Mouse (Mus musculus) kidney, postnatal 10 days (tissue): ENCODE measurements around the gene Jsrp1.

Source experiments
- DNase-seq: peaks from one replicate; pipeline ENCODE4 v3.0.0; 2021; ENCODE audit warnings: mixed read lengths

Gene Jsrp1

DNA sequence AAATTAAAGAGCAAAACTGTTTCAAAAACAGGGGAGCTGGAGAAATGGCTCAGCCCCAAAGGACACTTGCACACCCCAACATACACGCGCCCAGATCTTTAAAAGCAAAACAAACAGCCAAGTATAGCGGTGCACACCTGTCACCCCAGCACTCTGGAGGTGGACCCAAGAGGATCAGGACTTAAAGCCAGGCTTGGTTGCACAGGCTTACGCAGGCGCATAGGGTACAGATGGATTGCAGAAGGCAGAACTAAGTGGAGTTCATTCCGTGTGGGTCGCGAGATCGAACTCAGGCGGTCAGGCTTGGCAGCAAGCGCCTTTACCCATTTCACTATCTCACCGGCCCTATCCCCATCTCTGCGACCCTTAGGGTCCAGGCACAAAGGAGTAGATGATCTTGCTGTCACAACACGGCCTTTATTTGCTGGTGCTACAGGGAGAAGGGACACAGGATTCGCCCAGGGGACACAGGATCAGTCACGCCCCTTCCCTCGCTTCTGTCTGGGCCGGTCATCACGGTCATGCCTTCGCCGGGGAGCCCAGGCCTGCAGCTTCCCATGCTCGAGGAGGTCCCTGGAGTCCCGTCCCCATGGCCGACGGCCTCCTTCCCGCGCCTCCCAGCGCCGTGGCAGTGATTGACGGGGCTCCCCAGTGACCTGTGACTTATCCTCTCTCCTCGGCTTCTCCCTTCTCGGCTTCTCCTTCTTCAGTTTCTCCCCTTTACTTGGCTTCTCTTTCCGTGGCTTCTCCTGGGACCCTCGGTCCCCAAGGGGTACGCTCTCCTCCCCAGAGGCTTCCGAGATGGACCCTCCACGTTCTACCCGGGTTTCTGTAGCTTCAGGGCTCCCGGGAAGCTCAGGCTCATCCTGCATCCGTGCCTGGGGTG, 5.0 kb downstream of the Jsrp1 start:
- DNase-seq, result no peak

DNA sequence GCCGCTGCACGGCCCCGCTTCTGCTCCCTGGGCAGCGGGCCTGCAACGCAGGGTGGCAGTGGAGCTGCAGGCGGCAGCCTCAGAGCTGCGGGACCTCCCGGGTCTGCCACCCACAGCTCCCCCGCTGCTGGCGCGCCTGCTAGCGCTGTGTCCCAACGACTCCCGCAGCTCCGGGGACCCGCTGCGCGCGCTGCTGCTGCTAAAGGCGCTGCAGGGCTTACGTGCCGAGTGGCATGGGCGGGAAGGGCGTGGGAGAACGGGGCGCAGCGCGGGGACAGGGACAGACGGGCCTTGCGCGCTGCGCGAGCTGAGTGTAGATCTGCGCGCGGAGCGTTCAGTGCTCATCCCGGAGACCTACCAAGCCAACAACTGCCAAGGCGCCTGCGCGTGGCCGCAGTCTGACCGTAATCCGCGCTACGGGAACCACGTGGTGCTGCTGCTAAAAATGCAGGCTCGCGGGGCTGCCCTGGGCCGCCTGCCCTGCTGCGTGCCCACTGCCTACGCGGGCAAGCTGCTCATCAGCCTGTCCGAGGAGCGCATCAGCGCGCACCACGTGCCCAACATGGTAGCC, 6.2 kb downstream of the Jsrp1 start:
- DNase-seq, result peak; percentile 82

DNA sequence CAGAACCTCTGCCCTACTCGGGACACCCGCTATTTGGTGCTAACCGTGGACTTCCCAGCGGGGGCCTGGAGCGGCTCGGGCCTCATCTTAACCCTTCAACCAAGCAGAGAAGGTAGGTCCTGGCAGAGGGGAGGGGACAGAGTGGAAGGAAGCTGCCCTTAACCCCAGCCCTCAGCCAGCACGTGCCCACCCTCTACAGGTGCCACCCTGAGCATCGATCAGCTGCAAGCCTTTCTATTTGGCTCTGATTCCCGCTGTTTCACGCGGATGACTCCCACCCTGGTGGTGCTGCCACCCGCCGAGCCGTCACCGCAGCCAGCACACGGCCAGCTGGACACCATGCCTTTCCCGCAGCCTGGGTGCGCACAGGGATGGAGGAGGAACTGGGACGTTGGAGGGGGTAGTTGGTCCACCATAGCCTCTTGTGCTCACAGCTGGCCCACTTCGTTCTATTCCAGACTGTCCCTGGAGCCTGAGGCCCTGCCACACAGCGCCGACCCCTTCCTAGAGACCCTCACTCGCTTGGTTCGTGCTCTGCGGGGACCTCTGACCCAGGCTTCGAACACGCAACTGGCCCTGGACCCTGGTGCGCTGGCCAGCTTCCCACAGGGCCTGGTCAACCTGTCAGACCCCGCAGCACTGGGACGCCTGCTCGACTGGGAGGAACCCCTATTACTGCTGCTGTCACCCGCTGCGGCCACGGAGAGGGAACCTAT, 6.8 kb downstream of the Jsrp1 start:
- DNase-seq, result no peak

DNA sequence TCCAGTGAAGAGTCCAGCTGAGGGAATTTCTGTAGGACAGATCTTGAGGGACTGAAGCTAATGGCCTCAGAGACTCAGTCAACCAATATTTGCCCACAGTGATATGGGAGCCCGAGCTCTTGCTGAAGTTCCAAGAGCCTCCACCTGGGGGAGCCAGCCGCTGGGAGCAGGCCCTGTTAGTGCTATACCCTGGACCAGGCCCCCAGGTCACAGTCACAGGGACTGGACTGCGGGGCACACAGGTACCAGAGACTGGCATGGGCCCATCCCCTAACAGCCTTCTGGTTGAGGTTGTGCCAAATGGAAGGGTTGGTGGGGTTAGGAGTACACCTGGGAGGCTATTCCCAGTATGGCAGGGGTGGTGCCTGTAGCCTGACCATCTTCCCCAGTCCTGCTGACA, 7.4 kb downstream of the Jsrp1 start:
- peak; percentile 88 for DNase-seq

DNA sequence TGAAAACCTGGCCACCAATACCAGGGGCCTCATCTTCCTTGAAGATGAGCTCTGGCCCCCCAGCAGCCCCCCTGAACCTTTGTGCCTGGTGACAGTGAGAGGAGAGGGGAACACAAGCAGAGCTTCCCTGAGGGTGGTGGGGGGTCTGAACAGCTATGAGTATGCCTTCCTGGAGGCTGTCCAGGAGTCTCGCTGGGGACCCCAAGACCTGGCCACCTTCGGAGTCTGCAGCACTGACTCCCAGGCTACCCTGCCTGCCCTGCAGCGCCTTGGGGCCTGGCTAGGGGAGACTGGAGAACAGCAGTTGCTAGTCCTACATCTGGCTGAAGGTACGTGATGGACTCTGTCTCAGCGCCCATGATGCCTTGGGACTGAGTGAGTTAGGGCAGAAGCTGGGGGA, 8.0 kb downstream of the Jsrp1 start:
- DNase-seq, result no peak

GRCm38 (mm10) chr10:80804916-80805315, 8.4 kb downstream of the Jsrp1 start, which contains the start of gene Amh:
Gene Amh, plus strand, starts transcription at chr10:80805243.
- no peak for DNase-seq

DNA sequence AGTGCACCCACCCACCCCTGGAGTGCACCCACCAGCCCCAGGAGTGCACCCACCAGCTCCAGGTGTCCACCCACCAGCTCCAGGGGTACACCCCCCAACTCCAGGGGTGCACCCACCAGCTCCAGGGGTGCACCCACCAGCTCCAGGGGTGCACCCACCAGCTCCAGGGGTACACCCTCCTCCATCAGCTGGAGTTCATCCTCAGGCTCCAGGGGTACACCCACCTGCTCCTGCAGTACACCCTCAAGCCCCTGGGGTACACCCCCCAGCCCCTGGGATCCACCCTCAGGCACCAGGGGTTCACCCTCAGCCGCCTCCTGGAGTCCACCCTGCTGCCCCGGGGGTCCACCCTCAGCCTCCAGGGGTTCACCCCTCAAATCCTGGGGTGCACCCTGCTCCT, 9.0 kb downstream of the Jsrp1 start:
- DNase-seq, result no peak

DNA sequence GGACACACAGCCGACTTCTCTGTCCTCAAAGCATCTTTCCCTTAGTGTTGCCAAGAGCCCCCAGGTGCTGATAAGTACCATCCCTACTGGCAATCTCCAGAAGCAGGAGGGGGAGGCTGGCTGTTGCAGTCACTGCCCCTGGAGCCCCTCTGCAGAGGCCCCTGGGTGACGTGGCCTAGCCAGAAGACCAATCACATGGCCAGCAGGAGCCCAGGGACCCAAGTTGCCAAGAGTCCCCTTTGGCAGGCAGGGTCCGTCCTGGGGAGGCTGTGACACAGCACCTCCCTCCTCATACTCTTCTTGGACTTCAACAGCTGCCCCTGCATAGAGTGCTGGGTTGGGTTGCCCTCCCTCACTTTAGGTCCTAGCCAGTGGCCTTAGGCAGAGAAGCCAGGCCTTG, 10.3 kb downstream of the Jsrp1 start:
- no peak for DNase-seq

DNA sequence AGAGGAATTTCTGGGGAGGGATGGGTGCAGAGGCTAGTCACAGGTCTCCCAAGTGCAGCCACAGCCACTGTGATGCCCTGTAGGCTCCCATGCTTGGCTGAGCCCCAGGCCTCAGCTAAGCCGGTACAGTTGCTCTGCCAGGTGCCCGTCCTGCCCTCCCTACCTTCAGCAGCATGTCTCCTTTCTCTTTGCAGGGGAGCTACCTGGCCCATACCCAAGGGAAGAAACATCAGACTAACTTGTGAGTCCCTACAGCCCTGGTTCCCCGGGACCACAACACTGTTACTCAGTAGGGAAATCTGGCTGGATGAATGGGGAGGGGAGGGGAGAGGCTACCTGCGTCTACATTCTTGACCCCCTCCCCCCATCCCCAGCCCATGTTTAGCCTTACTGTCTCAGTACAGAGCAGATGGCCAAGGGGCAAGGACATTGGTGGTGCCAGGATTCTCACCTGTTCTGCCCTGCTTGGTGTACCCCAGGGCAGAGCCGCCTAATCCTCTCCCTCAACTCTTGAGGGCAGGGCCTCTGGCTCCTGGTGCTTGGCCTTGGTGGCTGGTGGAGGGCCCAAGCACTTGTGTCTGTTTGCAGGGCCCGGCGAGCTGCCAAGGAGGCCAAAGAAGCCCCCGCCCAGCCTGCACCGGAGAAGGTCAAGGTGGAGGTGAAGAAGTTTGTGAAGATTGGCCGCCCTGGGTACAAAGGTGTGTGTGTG, 10.9 kb downstream of the Jsrp1 start:
- no peak for DNase-seq

- DNase-seq, result no peak
Observed at GRCm38 (mm10) chr10:80799070-80799566, 14.2 kb downstream of the Jsrp1 start.

DNA sequence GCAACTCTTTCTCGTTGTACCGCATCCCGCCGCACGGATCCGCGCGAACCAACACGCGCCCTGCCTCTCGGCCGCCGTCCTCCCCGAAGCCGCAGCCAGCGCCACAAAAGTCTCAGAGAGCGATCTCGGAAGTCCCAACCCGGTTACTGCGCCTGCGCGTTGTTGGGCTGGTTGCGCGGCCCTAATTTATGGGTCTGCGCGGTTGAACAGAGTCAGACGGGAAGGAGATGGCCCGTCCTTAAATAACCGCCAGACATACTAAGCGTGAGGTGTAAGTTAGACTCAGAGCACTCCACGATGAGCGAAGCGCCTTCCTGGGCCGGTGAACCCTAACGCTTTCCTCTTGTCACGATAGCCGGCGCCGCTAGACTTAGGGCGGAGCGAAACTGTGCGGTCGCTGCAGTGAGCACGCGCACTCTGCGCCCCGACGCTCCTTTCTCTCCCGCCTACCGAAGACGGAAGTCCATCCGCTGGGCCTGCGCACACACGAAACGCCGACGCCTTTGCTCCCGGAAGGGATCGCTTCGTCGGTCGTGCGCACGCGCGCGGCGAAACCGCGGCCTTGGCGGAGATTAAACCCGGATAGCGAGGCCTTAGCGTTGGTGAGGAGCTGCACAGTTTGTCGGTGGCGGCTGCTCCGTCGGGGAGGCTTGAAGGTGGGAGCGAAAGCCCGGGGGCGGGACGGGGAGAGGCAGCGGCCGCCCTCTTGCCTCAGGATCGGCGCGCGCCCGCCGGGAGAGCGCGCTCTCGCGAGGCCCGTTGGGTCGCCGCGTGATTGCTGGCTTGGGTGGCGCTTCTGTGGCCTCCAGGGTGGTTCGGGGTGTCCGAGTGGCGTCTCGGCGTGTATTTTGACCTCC, 14.9 kb downstream of the Jsrp1 start, which contains the start of the genes Sf3a2 and Plekhj1:
Sf3a2 (plus strand) TSS at position 49 of the 857 bp plus-strand sequence.
Plekhj1 (minus strand) TSS at position 477 of the 857 bp plus-strand sequence.
- peak; percentile 97 for DNase-seq

GRCm38 (mm10) chr10:80797186-80798149, 15.8 kb downstream of the Jsrp1 start:
- DNase-seq, result peak; percentile 87

- no peak for DNase-seq
Observed at GRCm38 (mm10) chr10:80796307-80796848, 16.9 kb downstream of the Jsrp1 start.

GRCm38 (mm10) chr10:80794750-80795149, 18.5 kb downstream of the Jsrp1 start:
- no peak for DNase-seq

DNA sequence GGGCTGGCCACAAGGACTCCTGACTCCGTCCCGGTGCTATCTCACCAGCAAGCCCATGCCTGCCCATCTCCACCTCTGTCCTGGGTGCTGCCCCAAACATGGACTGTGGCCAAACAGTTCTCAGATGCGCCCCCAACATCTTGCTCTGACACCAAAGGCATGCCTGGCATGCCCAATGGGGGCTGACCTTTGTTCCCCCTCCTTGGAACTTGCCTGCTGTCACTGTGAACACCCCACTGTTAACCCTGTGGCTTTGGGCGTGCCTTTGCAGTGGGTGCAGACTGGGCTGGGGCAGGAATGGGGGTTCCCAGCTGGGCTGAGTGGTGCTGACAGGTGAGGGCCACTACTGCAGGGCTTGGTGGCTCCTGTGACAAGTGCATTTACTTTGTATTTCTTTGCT, 19.5 kb downstream of the Jsrp1 start:
- DNase-seq, result no peak

DNA sequence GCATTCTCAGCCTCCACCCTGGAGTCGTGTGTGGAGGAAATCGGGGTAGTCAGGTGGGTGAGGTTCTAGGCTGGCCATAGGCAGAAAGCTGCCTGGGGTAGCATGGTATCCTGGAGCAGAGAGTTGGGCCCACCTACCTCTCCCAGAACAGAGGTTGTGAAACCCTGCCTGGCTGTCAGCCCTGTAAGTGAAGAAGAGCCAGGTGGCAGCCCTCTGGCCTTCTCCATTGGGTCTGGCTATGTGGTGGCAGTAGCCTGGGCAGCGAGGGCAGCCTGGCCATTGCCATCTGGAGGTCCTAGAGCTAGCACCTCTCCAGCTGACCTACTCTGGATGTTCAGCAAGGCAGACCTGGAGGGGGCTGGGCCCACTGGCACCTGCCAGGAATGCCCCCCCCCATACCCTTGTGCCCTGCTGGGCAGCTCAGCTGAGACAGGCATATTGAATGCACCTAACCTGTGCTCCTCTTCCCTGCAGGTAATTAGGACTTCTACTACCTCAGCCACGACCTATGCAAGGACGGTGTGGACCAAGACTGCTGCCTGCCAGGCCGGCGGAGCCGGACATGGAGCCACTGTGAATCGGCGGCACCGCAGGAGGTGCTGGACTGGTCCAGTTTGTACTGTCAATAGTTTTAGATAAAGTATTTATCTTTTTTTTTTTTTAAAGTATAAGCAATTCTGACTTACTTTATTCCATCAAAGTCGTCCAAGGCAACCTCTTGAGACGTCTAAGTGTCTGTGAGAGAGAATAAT, 20.1 kb downstream of the Jsrp1 start:
- DNase-seq, result no peak

DNA sequence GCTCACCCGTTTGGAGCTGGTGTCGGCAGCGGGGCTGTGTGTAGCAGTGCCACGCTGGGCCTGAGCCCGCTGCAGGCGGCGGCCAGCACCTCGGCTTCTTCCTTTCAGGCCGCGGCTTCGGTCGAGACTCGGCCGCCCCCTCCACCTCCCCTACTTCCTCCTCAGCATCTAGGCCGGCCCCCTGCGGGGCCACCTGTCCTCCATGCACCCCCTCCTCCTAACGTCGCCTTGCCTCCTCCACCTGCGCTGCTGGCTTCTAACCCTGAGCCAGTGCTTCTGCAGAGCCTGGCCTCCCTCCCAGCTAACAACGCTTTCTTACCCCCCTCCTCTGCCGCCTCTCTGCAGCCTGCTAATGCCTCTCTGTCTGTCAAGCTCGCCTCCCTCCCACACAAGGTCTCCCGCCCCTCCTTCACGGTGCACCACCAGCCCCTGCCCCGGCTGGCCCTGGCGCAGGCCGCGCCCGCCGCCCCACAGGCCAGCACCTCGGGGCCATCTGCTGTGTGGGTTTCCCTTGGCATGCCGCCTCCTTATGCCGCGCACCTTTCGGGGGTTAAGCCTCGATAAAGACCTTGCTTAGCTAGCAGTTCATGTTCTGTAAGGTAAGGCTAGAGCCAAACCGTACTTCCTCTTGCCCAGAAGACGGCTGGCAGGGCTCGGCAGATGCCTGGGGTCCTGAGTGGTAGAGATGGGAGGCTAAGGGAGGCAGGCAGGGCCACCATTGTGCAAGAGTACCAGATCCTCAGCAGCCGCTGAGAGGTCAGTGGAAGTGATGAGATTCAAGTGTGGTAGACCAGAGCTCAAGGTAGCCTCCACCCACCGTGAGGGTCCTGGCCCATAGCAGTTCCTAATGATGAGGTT, 20.9 kb downstream of the Jsrp1 start:
- no peak for DNase-seq

DNA sequence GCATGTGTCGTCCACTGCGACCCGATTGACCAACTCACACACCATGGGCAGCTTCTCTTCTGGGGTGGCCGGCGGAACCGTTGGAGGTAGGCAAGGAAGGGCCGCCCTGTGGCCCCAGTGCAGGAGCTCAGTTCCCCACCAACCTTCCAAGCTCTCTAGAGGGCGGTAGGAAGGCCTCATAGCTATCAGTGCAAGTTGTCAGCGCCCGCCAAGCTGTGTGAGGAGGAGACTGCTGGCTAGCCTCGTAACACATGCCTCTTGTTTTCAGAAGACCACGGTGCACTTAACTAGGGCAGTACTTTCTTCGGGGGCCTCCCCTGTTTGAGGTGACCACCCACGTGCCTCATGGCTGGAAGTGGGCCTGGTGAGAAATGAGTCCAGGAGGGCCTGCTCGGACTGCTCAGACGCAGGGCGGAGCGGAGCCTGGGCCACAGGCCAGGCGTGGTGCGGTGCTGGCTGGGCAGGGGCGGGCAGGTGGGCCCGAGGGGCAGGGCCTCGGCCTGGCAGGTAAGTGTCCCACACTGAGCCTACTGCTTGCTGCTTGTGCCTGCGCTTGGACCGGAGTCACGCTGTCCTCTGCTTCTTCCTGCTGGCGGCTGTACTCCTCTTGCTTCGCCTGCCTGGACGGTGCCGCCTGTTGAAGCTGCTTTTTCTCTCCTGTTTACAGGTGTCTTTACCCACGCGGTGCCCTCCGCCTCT, 21.7 kb downstream of the Jsrp1 start:
- DNase-seq, result no peak
